9 mouse cellular contexts compared by ENCODE assay signal in genomic region chrX:101418946-101419724, GRCm38 (mm10). TPM values are rescaled to one million over a fixed set of nuclear protein-coding genes. Genes with fewer than 3 reads are reported as not detected.
DNase-seq lines count a peak whose midpoint lies in the region; ATAC-seq lines count a peak whose summit lies in the region.
"Had no signal": no experiment of that assay in that cellular context is flagged by ENCODE, and none has a peak within 500 bp of the region (broad histone marks: within the 10 kb centered on the region; RNA-seq: fewer than 3 reads in every experiment).

No protein-coding gene starts in this region.

- peaks cover 19% of the 10 kb centered on the region for H3K36me3 ChIP-seq in limb, embryonic 13.5 days
- H3K36me3 ChIP-seq in midbrain, embryonic 13.5 days = peaks cover 7% of the 10 kb centered on the region

- H3K9me3 ChIP-seq in limb, embryonic 13.5 days = no peaks in the 10 kb centered on the region
- no peaks in the 10 kb centered on the region for H3K9me3 ChIP-seq in midbrain, embryonic 13.5 days

- DNase-seq in frontal cortex, adult 2 months (ENCODE audit: extremely low spot score in 1 of 2, low spot score in 1 of 2) = peak; percentile 15 to 46
- DNase-seq in frontal cortex, postnatal 25 days (ENCODE audit: low spot score in 2 of 2) = no peak
- peak; percentile 57 for DNase-seq in kidney, adult 18-20 months
- peak; percentile 9 to 60 for DNase-seq in spleen, postnatal 10 days (ENCODE audit: low spot score in 2 of 2)

- H3K4me3 ChIP-seq in limb, embryonic 13.5 days = peak overlapping the region; percentile 59
- H3K4me3 ChIP-seq in midbrain, embryonic 13.5 days (replicated peaks) = peak overlapping the region; percentile 57

- peaks cover 15% of the 10 kb centered on the region for H3K4me1 ChIP-seq in limb, embryonic 13.5 days
- H3K4me1 ChIP-seq in midbrain, embryonic 13.5 days (replicated peaks) = peaks cover 26% of the 10 kb centered on the region

- 25% methylated on average over 32 of the region's 36 CpGs for WGBS in limb, embryonic 13.5 days
- WGBS in midbrain, embryonic 13.5 days = 21% methylated on average over 35 of the region's 36 CpGs

- peak; percentile 46 for ATAC-seq in common myeloid progenitor, adult 5-6 weeks (replicated peaks; ENCODE audit: low read depth, poor library complexity, severe bottlenecking)
- ATAC-seq in granulocyte monocyte progenitor cell, adult 5-6 weeks (replicated peaks; ENCODE audit: poor library complexity, severe bottlenecking) = peak; percentile 65
- peak; percentile 6; the same call in 1 of the 2 replicates for ATAC-seq in limb, embryonic 13.5 days (ENCODE audit: low FRiP score, low read depth)
- no peak for ATAC-seq in midbrain, embryonic 13.5 days

- peak overlapping the region; percentile 74 for H3K4me2 ChIP-seq in limb, embryonic 13.5 days (replicated peaks)
- H3K4me2 ChIP-seq in midbrain, embryonic 13.5 days (replicated peaks) = peak overlapping the region; percentile 66

- peak overlapping the region; percentile 74 for H3K9ac ChIP-seq in limb, embryonic 13.5 days
- H3K9ac ChIP-seq in midbrain, embryonic 13.5 days (replicated peaks) = peak overlapping the region; percentile 72

- peaks cover 12% of the 10 kb centered on the region; the same call in 1 of the 2 replicates for H3K27me3 ChIP-seq in limb, embryonic 13.5 days
- no peaks in the 10 kb centered on the region; the same call in 1 of the 2 replicates for H3K27me3 ChIP-seq in midbrain, embryonic 13.5 days
- H3K27me3 ChIP-seq: Patski had no signal

- peak overlapping the region; percentile 76; the same call in 1 of the 2 replicates for H3K27ac ChIP-seq in limb, embryonic 13.5 days
- H3K27ac ChIP-seq in midbrain, embryonic 13.5 days = peak overlapping the region; percentile 78

RNA-seq across cellular contexts. Expression of gene Zmym3, which starts 1.5 kb away (rescaled TPM):
- 182 and 236 TPM in 2 replicates for polyA plus RNA-seq in frontal cortex, adult 2 months (2012; rRNA removed)
- 45.9 and 53.1 TPM in 2 replicates for total RNA-seq in common myeloid progenitor, adult 5-6 weeks (2017)
- total RNA-seq in granulocyte monocyte progenitor cell, adult 5-6 weeks (2014; fragmentation: Nextera tagmentation) = 48.8 and 50.6 TPM in 2 replicates
- total RNA-seq in granulocyte monocyte progenitor cell, adult 5-6 weeks (2017) = 33.7 and 52.5 TPM in 2 replicates
- polyA plus RNA-seq in limb, embryonic 13.5 days (2015; fragmentation: Nextera tagmentation; extraction: Ambion mirVana) = 43.7 and 48.0 TPM in 2 replicates
- 60.3 and 62.7 TPM in 2 replicates for polyA plus RNA-seq in midbrain, embryonic 13.5 days (2015; fragmentation: Nextera tagmentation; extraction: Ambion mirVana)

RNA-seq across cellular contexts. Expression of gene Nono, which starts 10.0 kb away (rescaled TPM):
- polyA plus RNA-seq in frontal cortex, adult 2 months (2012; rRNA removed) = 157 and 159 TPM in 2 replicates
- total RNA-seq in common myeloid progenitor, adult 5-6 weeks (2017) = 497 and 559 TPM in 2 replicates
- total RNA-seq in granulocyte monocyte progenitor cell, adult 5-6 weeks (2014; fragmentation: Nextera tagmentation) = 239 and 268 TPM in 2 replicates
- total RNA-seq in granulocyte monocyte progenitor cell, adult 5-6 weeks (2017) = 475 and 508 TPM in 2 replicates
- polyA plus RNA-seq in limb, embryonic 13.5 days (2015; fragmentation: Nextera tagmentation; extraction: Ambion mirVana) = 491 and 506 TPM in 2 replicates
- 483 and 484 TPM in 2 replicates for polyA plus RNA-seq in midbrain, embryonic 13.5 days (2015; fragmentation: Nextera tagmentation; extraction: Ambion mirVana)

RNA-seq across cellular contexts. Expression of gene Itgb1bp2, which starts 29.8 kb away (rescaled TPM):
- polyA plus RNA-seq in frontal cortex, adult 2 months (2012; rRNA removed) = 1.7 and 2.0 TPM in 2 replicates
- total RNA-seq in common myeloid progenitor, adult 5-6 weeks (2017) = 0.58 and 0.87 TPM in 2 replicates
- 2.9 TPM in 1 of 2 replicates, not detected in the other for total RNA-seq in granulocyte monocyte progenitor cell, adult 5-6 weeks (2014; fragmentation: Nextera tagmentation)
- total RNA-seq in granulocyte monocyte progenitor cell, adult 5-6 weeks (2017) = 4.0 TPM in 1 of 2 replicates, not detected in the other
- 30.0 and 31.3 TPM in 2 replicates for polyA plus RNA-seq in limb, embryonic 13.5 days (2015; fragmentation: Nextera tagmentation; extraction: Ambion mirVana)
- 2.8 TPM in 2 replicates for polyA plus RNA-seq in midbrain, embryonic 13.5 days (2015; fragmentation: Nextera tagmentation; extraction: Ambion mirVana)

RNA-seq across cellular contexts. Expression of gene Gjb1, which starts 43.0 kb away (rescaled TPM):
- 15.3 and 17.3 TPM in 2 replicates for polyA plus RNA-seq in frontal cortex, adult 2 months (2012; rRNA removed)
- not detected in 2 replicates for total RNA-seq in common myeloid progenitor, adult 5-6 weeks (2017)
- total RNA-seq in granulocyte monocyte progenitor cell, adult 5-6 weeks (2014; fragmentation: Nextera tagmentation) = not detected in 2 replicates
- total RNA-seq in granulocyte monocyte progenitor cell, adult 5-6 weeks (2017) = not detected in 2 replicates
- 0.28 TPM in 1 of 2 replicates, not detected in the other for polyA plus RNA-seq in limb, embryonic 13.5 days (2015; fragmentation: Nextera tagmentation; extraction: Ambion mirVana)
- 0.47 and 0.48 TPM in 2 replicates for polyA plus RNA-seq in midbrain, embryonic 13.5 days (2015; fragmentation: Nextera tagmentation; extraction: Ambion mirVana)

Comparison
In these comparisons a context has a peak if more than half of its experiments do, and no peak if none do; other contexts are left out.
1. DNase-seq: peak in frontal cortex, adult 2 months (2 of 2), kidney, adult 18-20 months (single experiment) and spleen, postnatal 10 days (2 of 2); none in frontal cortex, postnatal 25 days (0 of 2).